Mouse (Mus musculus) splenic B cell, adult 2 months (primary cell): ENCODE measurements around the gene Prss44.

Source experiments
- DNase-seq: peaks from one replicate; pipeline ENCODE4 v3.0.0-alpha.2; 2011; ENCODE audit warnings: low read depth, low spot score
- H3K27me3 ChIP-seq: 2 replicates; pipeline ENCODE4 v1.6.1; 2012; ENCODE audit warnings: mild to moderate bottlenecking, low read length, moderate library complexity, mixed read lengths; ENCODE audit not compliant: control insufficient read depth, poor library complexity, insufficient read depth, severe bottlenecking
- H3K36me3 ChIP-seq: 2 replicates; pipeline ENCODE4 v1.6.1; 2012; ENCODE audit warnings: mild to moderate bottlenecking, low read length, moderate library complexity, mixed read lengths; ENCODE audit not compliant: control insufficient read depth, poor library complexity, insufficient read depth, severe bottlenecking

The Prss44 gene

DNA sequence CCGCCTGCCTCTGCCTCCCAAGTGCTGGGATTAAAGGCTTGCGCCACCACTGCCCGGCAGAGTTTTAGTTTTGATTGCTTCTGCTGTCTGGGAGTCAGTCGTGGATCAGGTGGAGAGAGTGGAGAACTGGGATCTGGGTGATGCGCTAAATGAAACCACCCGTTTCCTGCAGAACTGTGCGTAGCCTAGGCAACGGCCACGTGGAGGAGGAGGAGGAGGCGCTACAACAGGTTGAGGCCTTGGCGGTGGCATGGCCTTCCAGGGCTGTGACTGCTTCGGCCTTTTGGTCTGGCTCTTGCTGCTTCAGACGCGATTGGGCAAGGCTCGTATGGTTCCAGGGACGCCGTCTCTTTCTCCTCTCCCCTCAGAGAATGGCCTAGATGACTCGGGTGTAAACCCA is at the start of gene Prss44:
TSS of gene Prss44 (plus strand) at position 206 of the 400 bp plus-strand sequence.
- H3K36me3 ChIP-seq: no peaks in the 10 kb centered on the region
- H3K27me3 ChIP-seq: no peaks in the 10 kb centered on the region
- DNase-seq: no peak

DNA sequence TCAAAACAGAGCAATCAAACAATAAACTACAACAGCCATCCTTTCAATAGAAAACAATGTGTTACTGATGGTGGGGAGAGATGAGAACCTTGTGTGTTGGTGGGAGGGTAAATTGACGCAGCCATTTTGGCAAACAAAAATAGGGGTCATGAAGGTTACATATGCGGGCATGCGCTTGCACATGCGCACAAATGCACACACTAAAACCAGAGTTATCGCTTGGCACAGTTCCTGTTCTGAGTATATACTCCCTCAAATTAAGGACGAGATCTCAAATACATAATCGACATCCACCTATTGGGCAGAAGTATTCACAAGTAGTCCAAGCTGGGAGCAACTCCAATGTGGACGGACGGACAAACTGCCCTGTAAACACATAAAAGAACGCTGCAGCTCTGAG is 41.5 kb upstream of the Prss44 start:
- H3K36me3 ChIP-seq: no peaks in the 10 kb centered on the region
- no peaks in the 10 kb centered on the region; the same call in 1 of the 2 replicates for H3K27me3 ChIP-seq
- no peak for DNase-seq

DNA sequence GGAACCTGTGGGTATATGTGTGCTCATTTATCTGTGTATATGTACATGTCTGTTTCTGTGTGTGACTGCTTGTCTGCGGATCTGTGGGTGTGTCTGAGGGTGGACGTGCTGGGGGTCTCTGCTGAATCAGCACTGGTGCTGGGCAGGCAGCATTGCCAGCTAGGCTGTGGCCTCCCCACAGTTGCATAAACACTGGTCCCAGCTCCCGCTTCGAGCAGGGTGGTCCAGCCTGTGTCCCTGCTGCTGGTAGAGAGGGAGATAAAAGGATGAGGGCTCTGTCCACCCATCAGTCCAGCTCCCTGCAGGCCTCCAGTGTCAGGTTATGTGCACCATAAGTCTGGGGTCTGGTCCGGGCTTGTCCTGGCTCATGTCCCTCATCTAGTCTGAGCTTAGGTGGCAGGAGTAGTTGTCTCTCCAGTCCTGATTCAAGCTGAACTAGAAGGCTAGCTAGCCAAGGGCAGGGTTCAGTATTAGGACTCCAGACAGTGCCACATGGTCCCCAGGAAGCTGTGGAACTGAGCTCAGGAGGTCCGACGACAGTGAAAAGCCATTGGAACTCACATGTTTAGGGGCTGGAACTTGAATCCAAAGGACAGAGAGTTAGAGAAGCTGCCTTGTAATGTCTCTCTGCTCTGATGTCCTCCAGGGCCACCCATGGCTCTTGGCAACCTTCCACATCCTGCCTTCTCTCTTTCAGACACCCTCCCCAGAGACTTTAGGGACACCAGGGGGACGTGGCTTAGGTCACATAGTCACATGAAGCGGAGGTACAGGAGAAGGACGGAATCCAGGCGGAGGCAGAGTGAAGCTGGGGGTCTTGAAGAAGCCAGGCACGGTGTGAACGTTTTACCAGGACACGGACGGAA is 39.2 kb upstream of the Prss44 start:
- DNase-seq: no peak
- Histone ChIP-seq H3K36me3 (no peaks in the 10 kb centered on the region), H3K27me3 (no peaks in the 10 kb centered on the region)

DNA sequence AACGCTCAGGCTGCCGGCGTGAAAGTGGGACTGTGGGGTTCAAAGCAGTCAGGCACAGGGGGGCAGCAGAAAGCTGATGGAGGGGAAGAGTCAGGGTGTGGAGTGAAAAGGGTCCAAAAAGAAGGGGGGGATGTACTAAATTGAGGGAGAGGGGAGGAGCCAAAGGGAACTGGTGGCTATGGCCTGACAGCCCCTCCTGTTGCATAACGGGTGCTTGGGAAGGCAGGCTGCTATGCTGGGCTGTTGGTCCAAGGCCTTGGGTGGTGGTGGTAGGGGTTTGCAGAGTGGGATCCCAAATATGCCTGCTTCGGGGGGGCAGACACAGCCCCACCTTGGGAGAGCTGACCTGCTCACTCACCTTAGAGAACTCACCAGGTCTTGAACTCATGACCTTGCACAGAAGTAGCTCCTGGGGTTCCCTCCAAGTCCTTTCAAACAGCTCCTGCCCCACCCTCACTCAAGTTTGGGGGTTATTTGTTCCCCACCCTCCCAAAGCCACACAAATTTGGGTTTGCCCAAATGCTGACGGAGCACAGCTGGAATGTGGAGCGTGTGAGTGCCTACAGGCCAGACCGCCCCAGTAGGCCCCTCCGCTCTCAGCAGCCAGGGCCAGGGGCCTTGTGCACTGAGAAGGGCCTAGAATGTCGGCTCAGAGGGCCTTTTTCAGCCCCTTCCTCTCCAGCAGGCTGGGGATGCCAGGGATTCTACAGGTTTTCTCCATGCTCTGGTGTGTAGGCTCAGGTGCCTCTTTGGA is 38.3 kb upstream of the Prss44 start:
- no peak for DNase-seq
- Histone ChIP-seq H3K36me3 (no peaks in the 10 kb centered on the region), H3K27me3 (no peaks in the 10 kb centered on the region)

DNA sequence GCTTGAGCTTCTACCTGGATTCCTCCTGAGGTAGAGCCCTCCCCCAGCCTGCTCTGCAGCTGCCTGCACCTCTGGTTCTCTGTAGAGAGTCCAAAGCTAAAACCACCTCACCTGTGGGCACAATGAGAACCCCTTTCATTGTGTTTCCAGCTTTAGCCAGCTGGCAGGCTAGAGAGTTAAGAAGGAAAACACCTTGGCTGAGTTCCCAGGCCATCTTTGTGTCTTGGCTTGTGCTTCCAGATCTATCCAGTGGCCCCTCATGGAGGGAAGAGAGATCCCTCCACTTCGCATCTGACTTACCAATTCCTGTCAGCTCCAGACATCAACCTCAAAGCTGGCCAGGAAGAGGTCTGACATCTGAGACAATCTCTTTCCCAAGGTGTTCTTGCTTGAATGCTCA is 35.7 kb upstream of the Prss44 start:
- Histone ChIP-seq H3K36me3 (no peaks in the 10 kb centered on the region), H3K27me3 (no peaks in the 10 kb centered on the region)
- DNase-seq: no peak

DNA sequence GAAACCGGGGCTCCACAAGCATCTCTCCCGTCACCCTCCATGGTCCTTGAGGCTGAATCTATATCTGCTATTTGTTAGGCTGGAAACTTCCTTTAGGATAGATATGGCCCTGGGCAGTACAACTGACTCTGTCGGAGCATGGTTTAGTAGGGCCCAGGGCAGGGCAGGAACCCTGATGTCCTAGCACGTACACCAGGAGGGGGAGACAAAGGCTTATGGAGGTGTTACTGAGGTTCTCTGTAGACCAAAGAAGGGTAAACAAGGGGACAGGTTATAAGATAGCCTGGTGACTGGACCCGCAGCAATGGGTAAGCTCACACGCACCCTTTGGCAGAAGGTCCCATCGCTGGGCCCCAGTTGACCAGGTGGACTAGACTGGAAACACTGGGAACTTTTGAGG is 35.2 kb upstream of the Prss44 start:
- Histone ChIP-seq H3K27me3 (no peaks in the 10 kb centered on the region), H3K36me3 (no peaks in the 10 kb centered on the region)
- DNase-seq: no peak

DNA sequence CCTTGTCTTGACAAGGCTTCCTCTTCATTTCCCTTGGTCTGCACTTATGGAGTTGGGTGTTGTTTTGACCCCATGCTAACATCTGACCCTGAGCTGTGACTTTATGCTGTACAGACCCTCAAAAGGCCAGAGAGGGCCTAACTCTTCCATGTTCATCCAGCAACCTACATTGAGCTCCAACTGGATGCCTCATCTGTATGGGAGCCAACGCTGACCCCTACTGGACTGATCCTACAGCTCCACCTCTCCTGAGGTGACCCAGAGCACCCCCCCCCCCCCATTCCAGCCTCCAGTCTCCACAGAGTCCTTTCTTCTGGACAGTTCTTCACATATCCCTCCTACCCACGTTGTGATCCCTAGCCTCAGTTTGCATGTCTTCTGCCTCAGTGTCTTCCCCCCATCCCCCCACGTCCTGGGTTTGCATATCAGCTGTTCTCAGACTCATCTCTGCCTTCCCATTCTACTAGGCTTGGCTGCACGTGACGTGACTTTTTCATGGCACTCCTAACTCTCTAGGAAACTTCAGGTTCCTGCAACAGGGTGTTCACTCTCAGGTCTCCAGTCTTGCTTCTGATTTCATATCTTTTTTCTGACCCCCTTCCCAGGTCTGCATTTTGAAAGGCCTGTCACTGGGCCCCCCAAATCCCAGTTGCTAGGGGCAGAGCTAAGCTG is 34.4 kb upstream of the Prss44 start:
- Histone ChIP-seq H3K27me3 (no peaks in the 10 kb centered on the region), H3K36me3 (no peaks in the 10 kb centered on the region)
- peak; percentile 38 for DNase-seq

DNA sequence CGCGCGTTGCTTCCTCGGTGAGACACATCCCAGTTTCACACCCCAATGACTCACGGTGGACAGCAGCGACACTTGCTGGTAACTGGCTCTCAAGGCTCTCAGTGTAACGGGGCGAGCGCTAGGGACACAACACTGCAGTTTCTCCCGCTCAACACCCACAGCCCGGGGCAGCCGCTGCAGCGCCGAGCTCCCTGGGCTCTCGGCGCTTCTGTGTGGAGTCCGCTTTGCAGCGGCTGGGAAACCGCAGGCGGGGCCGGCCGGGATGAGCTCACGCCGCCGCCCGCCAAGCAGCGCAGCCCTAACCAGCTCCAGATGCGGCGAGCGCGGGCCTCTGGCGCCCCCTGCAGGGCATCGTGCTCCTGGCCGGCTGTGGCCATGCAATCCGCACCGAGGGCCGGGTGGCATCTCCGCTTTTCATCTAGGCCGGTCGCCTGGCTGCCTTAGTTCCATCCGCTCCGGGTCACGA is 32.5 kb upstream of the Prss44 start:
- H3K27me3 ChIP-seq: no peaks in the 10 kb centered on the region
- no peaks in the 10 kb centered on the region for H3K36me3 ChIP-seq
- peak; percentile 90 for DNase-seq

DNA sequence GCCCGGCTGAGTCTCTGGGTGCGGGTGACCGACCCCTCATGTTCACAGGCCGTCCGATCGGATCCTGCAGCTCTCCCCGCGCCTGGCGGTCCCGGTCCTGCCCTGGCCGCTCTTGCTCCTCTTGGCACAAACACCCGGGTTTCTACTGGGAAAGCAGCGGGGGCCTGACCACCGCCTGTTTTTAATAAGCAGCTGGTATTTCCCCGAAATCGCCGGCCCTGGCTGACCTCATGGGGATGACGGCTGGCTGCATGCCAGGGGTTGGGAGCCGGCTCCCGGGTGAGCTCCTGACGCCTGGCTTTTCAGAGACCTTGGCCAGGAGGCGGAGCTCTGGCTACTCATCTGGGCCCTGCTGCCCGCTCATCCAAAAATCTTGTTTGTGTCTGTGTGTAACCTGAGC is 32.1 kb upstream of the Prss44 start:
- H3K36me3 ChIP-seq: no peaks in the 10 kb centered on the region
- DNase-seq: peak; percentile 7
- H3K27me3 ChIP-seq: no peaks in the 10 kb centered on the region

DNA sequence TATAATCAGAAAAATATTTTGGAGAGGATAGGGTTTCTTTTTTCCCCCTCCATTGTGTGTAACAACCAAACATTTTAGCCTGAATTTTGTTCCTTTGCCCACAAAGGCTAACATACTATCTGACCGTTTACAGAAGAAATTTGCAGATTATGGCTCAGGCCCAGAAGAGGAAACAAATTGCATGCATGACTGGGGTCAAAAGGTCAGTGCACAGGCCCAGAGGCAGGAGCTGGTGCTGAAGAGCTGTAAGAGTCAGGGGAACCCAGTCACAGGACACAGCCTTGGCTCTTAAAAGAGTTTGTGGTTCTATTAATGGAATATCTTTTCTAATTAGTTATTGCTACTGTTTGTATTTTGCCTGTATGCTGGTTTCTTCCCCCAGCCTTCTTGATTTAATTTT is 30.2 kb upstream of the Prss44 start:
- no peak for DNase-seq
- H3K36me3 ChIP-seq: no peaks in the 10 kb centered on the region
- H3K27me3 ChIP-seq: no peaks in the 10 kb centered on the region

DNA sequence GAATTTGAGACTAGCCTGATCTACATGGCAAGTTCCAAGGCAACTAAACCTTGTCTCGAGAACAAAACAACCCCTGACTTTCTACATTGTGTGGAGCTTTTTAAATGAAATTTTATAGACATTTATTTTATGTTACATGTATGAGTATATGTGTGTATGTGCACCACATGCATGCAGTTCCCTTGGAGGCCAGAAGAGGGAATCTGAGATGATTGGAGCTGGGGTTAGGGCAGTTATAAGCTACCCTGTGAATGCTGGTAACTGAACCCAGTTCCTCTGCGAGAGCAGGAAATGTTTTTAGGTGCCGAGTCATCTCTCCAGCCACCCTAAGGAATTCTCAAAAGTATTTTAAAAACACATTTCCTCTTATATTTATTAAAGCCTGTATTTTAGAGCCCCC is 25.6 kb upstream of the Prss44 start:
- no peak for DNase-seq
- Histone ChIP-seq H3K27me3 (no peaks in the 10 kb centered on the region), H3K36me3 (no peaks in the 10 kb centered on the region)

DNA sequence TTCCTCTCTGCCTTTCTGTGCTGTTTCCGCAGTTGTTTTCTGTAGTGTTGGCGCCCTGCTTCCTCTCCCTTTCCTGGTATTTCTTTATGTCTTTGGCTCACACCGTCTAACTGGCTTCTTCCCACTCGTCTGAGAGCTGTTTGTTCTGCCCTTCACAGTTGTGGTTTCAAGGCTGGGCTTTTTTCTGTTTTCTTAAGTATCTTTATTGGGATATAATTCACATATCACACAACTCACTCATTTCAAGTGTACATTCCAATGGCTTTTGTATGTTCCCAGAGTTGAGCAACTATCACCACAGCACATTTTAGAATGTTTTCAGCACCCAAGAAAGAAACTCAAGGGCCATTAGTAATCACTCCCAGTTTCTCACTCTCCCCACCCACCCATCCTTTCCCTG is 23.3 kb upstream of the Prss44 start:
- no peaks in the 10 kb centered on the region for H3K36me3 ChIP-seq
- DNase-seq: no peak
- no peaks in the 10 kb centered on the region for H3K27me3 ChIP-seq

DNA sequence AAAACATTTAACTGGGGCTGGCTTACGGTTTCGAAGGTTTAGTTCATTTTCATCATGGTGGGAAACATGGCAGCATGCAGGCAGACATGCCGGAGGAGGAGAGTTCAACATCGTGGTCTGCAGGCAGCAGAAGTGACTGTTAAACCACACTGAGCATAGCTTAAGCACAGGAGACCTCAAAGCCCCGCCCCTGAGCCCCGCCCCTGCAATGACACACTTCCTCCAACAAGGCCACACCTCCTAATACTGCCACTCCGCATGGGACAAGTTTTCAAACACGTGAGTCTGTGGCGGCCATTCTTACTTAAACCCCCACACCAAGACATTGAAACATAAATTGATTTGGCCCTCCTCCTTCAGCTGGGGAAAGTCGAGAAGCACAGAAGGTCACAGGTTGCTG is 16.8 kb upstream of the Prss44 start:
- no peak for DNase-seq
- no peaks in the 10 kb centered on the region for H3K27me3 ChIP-seq
- H3K36me3 ChIP-seq: no peaks in the 10 kb centered on the region

DNA sequence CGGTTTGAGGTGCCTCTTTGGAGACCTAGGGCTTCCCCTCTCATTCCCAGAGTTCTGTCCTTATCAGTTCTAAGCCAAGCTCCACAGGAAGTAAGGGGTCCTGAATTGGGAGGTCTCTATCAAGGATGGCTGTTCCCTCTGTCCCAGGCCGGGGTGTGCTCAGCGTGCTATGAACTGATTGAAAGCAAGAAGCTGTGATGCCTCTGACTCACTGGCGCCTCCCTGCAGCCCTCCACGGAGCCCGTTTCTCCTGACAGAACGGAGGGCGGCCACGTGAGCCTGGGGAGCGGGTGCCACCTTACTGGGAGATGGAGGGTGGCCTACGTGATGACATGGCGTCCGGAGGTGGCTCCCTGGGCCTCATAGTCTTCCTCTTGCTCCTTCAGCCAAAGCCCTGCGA is 15.9 kb upstream of the Prss44 start, which contains the start of gene Prss42:
TSS of gene Prss42 (plus strand) at position 301 of the 400 bp plus-strand sequence.
- no peaks in the 10 kb centered on the region for H3K36me3 ChIP-seq
- no peak for DNase-seq
- H3K27me3 ChIP-seq: no peaks in the 10 kb centered on the region
